Mouse (Mus musculus) testis, adult 2 months (tissue): Measurements from ENCODE around the gene Ankrd28. TPM values are rescaled to one million over a fixed set of nuclear protein-coding genes. Genes with fewer than 3 reads are reported as not detected.

Experiments used
- H3K27ac ChIP-seq: fragments of 200-500 bp; 2 replicates; pipeline ENCODE4 v1.5.1; 2012; ENCODE audit warnings: low read depth, low read length; ENCODE audit not compliant: control insufficient read depth, insufficient read depth
- H3K27me3 ChIP-seq: fragments of 200-500 bp; 2 replicates; pipeline ENCODE4 v1.6.1; 2012; ENCODE audit warnings: mild to moderate bottlenecking, low read length, moderate library complexity; ENCODE audit not compliant: control insufficient read depth, insufficient read depth
- H3K36me3 ChIP-seq: fragments of 200-500 bp; 2 replicates; pipeline ENCODE4 v1.6.1; 2012; ENCODE audit warnings: mild to moderate bottlenecking, low read length; ENCODE audit not compliant: control insufficient read depth, insufficient read depth
- H3K4me1 ChIP-seq: fragments of 200-500 bp; 2 replicates; pipeline ENCODE4 v1.6.1; 2012; ENCODE audit warnings: low read length; ENCODE audit not compliant: control insufficient read depth, insufficient read depth
- H3K4me3 ChIP-seq: fragments of 200-500 bp; 2 replicates; pipeline ENCODE4 v1.5.1; 2012; ENCODE audit warnings: low read depth, mild to moderate bottlenecking, low read length, moderate library complexity, mixed read lengths; ENCODE audit not compliant: control insufficient read depth
- CTCF ChIP-seq: fragments of 200-500 bp; IDR thresholded peaks from 2 replicates; pipeline ENCODE4 v1.5.1; 2012; ENCODE audit warnings: low read depth, mild to moderate bottlenecking, inconsistent platforms, low read length, moderate library complexity; ENCODE audit not compliant: control insufficient read depth, insufficient read depth, insufficient replicate concordance
- POLR2A ChIP-seq: fragments of 200-500 bp; IDR thresholded peaks from 2 replicates; pipeline ENCODE4 v1.6.1; 2012; ENCODE audit warnings: low read depth, mild to moderate bottlenecking, inconsistent platforms, low read length, moderate library complexity; ENCODE audit not compliant: control insufficient read depth
- polyA plus RNA-seq: library from polyadenylated mRNA; depleted of rRNA; stranded (reverse); fragments of >200 nt; gene quantifications from 2 replicates; pipeline ENCODE4 v1.2.3, GENCODE M21; 2012

Ankrd28 gene
- polyA plus RNA-seq, 1 experiment, result 25.7 TPM

GRCm38 (mm10) chr14:31665566-31665940, 164.9 kb downstream of the Ankrd28 start:
- no peaks in the 10 kb centered on the region for H3K36me3 ChIP-seq
- TF ChIP-seq POLR2A (no peak), CTCF (no peak)
- H3K27ac ChIP-seq, result no peak overlapping the region
- H3K4me1 ChIP-seq, result peaks cover 19% of the 10 kb centered on the region
- no peaks in the 10 kb centered on the region for H3K27me3 ChIP-seq
- no peak overlapping the region for H3K4me3 ChIP-seq

- H3K36me3 ChIP-seq, result no peaks in the 10 kb centered on the region
- no peak overlapping the region for H3K4me3 ChIP-seq
- H3K27ac ChIP-seq, result no peak overlapping the region
- H3K4me1 ChIP-seq, result peaks cover 18% of the 10 kb centered on the region
- no peak for TF ChIP-seq POLR2A
- no peak for TF ChIP-seq CTCF
- H3K27me3 ChIP-seq, result no peaks in the 10 kb centered on the region
Observed at GRCm38 (mm10) chr14:31664903-31665565, 165.4 kb downstream of the Ankrd28 start.

GRCm38 (mm10) chr14:31664100-31664902, 166.2 kb downstream of the Ankrd28 start:
- TF ChIP-seq CTCF (no peak), POLR2A (no peak)
- Histone ChIP-seq H3K4me1 (peaks cover 20% of the 10 kb centered on the region), H3K36me3 (no peaks in the 10 kb centered on the region), H3K4me3 (no peak overlapping the region), H3K27ac (no peak overlapping the region), H3K27me3 (no peaks in the 10 kb centered on the region)

- Histone ChIP-seq H3K27me3 (no peaks in the 10 kb centered on the region), H3K36me3 (no peaks in the 10 kb centered on the region), H3K4me1 (peaks cover 20% of the 10 kb centered on the region), H3K27ac (peak overlapping the region; percentile 78), H3K4me3 (no peak overlapping the region)
- TF ChIP-seq POLR2A (no peak), CTCF (no peak)
Observed at GRCm38 (mm10) chr14:31663376-31664099, 166.9 kb downstream of the Ankrd28 start.

- peaks cover 20% of the 10 kb centered on the region for H3K4me1 ChIP-seq
- H3K27me3 ChIP-seq, result no peaks in the 10 kb centered on the region
- peak overlapping the region; percentile 88 for H3K27ac ChIP-seq
- H3K36me3 ChIP-seq, result no peaks in the 10 kb centered on the region
- no peak for TF ChIP-seq CTCF
- no peak for TF ChIP-seq POLR2A
- H3K4me3 ChIP-seq, result no peak overlapping the region
Observed at GRCm38 (mm10) chr14:31662555-31663211, 167.8 kb downstream of the Ankrd28 start.

GRCm38 (mm10) chr14:31661671-31662554, 168.5 kb downstream of the Ankrd28 start:
- H3K4me3 ChIP-seq, result peak overlapping the region; percentile 69
- peaks cover 20% of the 10 kb centered on the region for H3K4me1 ChIP-seq
- 0 out of 2 replicates have a peak, but pooled peaks have one; percentile 4 for TF ChIP-seq CTCF
- peak; percentile 37 for TF ChIP-seq POLR2A
- H3K27ac ChIP-seq, result peak overlapping the region; percentile 88
- H3K36me3 ChIP-seq, result no peaks in the 10 kb centered on the region
- no peaks in the 10 kb centered on the region for H3K27me3 ChIP-seq
